ENCODE assay signal across 8 mouse cellular contexts in genomic region chr1:137330634-137331033, GRCm38 (mm10).
DNase-seq lines count a peak whose midpoint lies in the region; ATAC-seq and TF ChIP-seq lines count a peak whose summit lies in the region.

No protein-coding gene starts in this region.

- TF ChIP-seq CTCF in liver, adult 2 months (IDR thresholded peaks at IDR 0.05; ENCODE audit: low read depth, low read length) = 0 out of 2 replicates have a peak, but pooled peaks have one; percentile 11
- peak; percentile 63 for TF ChIP-seq CTCF in liver, postnatal 0 days (IDR thresholded peaks at IDR 0.05; ENCODE audit: low read depth)

- no peak overlapping the region for H3K27ac ChIP-seq in liver, adult 2 months (replicated peaks; ENCODE audit: insufficient read depth, low read depth, low read length)
- no peak overlapping the region for H3K27ac ChIP-seq in liver, embryonic 11.5 days (ENCODE audit: low read depth, low read length)
- no peak overlapping the region for H3K27ac ChIP-seq in hindbrain, embryonic 11.5 days (ENCODE audit: low read depth, low read length)
- no peak overlapping the region for H3K27ac ChIP-seq in liver, postnatal 0 days (ENCODE audit: low read depth)

- 51% methylated on average over 3 of the region's 3 CpGs for WGBS in liver, adult 2 months
- WGBS in liver, embryonic 11.5 days = 48% methylated on average over 3 of the region's 3 CpGs
- WGBS in hindbrain, embryonic 11.5 days = 33% methylated on average over 3 of the region's 3 CpGs
- 31% methylated on average over 3 of the region's 3 CpGs for WGBS in liver, postnatal 0 days (ENCODE audit: insufficient replicate concordance)

- H3K4me1 ChIP-seq in liver, adult 2 months (ENCODE audit: control insufficient read depth, insufficient read depth, low read length) = no peaks in the 10 kb centered on the region
- no peaks in the 10 kb centered on the region for H3K4me1 ChIP-seq in liver, embryonic 11.5 days (replicated peaks; ENCODE audit: control insufficient read depth, insufficient read depth, low read length)
- no peaks in the 10 kb centered on the region for H3K4me1 ChIP-seq in hindbrain, embryonic 11.5 days (replicated peaks; ENCODE audit: control insufficient read depth, insufficient read depth, low read length)
- H3K4me1 ChIP-seq in liver, postnatal 0 days (ENCODE audit: insufficient read depth) = no peaks in the 10 kb centered on the region

- no peaks in the 10 kb centered on the region for H3K9me3 ChIP-seq in liver, embryonic 11.5 days (ENCODE audit: control insufficient read depth, low read length)
- no peaks in the 10 kb centered on the region for H3K9me3 ChIP-seq in hindbrain, embryonic 11.5 days (ENCODE audit: control insufficient read depth, low read length)
- H3K9me3 ChIP-seq in liver, postnatal 0 days (ENCODE audit: low read length) = no peaks in the 10 kb centered on the region

- TF ChIP-seq POLR2A in liver, adult 2 months (IDR thresholded peaks at IDR 0.05; ENCODE audit: extremely low read depth, insufficient read depth, low read length) = no peak

- H3K79me2 ChIP-seq in liver, adult 2 months (ENCODE audit: control insufficient read depth, insufficient read depth, low read length) = no peaks in the 10 kb centered on the region

- H3K27me3 ChIP-seq in liver, adult 2 months (ENCODE audit: control insufficient read depth, insufficient read depth, low read length) = no peaks in the 10 kb centered on the region
- H3K27me3 ChIP-seq in liver, embryonic 11.5 days (replicated peaks; ENCODE audit: control insufficient read depth, insufficient read depth, low read length) = no peaks in the 10 kb centered on the region
- no peaks in the 10 kb centered on the region for H3K27me3 ChIP-seq in hindbrain, embryonic 11.5 days (ENCODE audit: control insufficient read depth, insufficient read depth, low read length)
- no peaks in the 10 kb centered on the region for H3K27me3 ChIP-seq in liver, postnatal 0 days (ENCODE audit: insufficient read depth, low read length)

- no peak overlapping the region for H3K4me3 ChIP-seq in liver, adult 2 months (ENCODE audit: insufficient read depth, low read depth, low read length)
- H3K4me3 ChIP-seq in liver, embryonic 11.5 days (ENCODE audit: low read depth, low read length) = no peak overlapping the region
- H3K4me3 ChIP-seq in hindbrain, embryonic 11.5 days (ENCODE audit: low read depth, low read length) = no peak overlapping the region
- H3K4me3 ChIP-seq in liver, postnatal 0 days (ENCODE audit: low read depth, low read length) = no peak overlapping the region

- TF ChIP-seq EP300 in liver, postnatal 0 days (IDR thresholded peaks at IDR 0.05; ENCODE audit: low read depth) = no peak

- ATAC-seq in liver, embryonic 11.5 days (replicated peaks; ENCODE audit: low FRiP score) = no peak
- no peak for ATAC-seq in hindbrain, embryonic 11.5 days (ENCODE audit: low FRiP score)
- ATAC-seq in liver, postnatal 0 days = no peak
- no peak for ATAC-seq in inflammation-experienced regulatory T-cells, adult 6 months

- DNase-seq in liver, adult 2 months (ENCODE audit: extremely low read depth, low read depth, low spot score) = peak; percentile 14
- no peak for DNase-seq in liver, embryonic 11.5 days (ENCODE audit: low spot score)
- peak; percentile 4 for DNase-seq in adipocyte (ENCODE audit: low spot score)
- DNase-seq in cerebellum, postnatal 25 days = peak; percentile 43 to 71
- peak; percentile 57 for DNase-seq in hindbrain, embryonic 11.5 days (ENCODE audit: low spot score)
- peak; percentile 36 for DNase-seq in liver, postnatal 0 days
- DNase-seq in retina, embryonic 14.5 days (ENCODE audit: low spot score) = peak; percentile 69

- no peak overlapping the region for H3K9ac ChIP-seq in liver, adult 2 months (ENCODE audit: low read depth, low read length)
- no peak overlapping the region for H3K9ac ChIP-seq in liver, embryonic 11.5 days (ENCODE audit: low read depth, low read length)
- no peak overlapping the region for H3K9ac ChIP-seq in hindbrain, embryonic 11.5 days (ENCODE audit: low read depth, low read length)
- H3K9ac ChIP-seq in liver, postnatal 0 days (replicated peaks) = no peak overlapping the region

- no peak overlapping the region for H3K4me2 ChIP-seq in liver, embryonic 11.5 days
- no peak overlapping the region for H3K4me2 ChIP-seq in hindbrain, embryonic 11.5 days (replicated peaks; ENCODE audit: low read depth, low read length)
- no peak overlapping the region for H3K4me2 ChIP-seq in liver, postnatal 0 days (ENCODE audit: low read depth, low read length)

- no peaks in the 10 kb centered on the region for H3K36me3 ChIP-seq in liver, adult 2 months (ENCODE audit: control insufficient read depth, insufficient read depth, low read length)
- no peaks in the 10 kb centered on the region for H3K36me3 ChIP-seq in liver, embryonic 11.5 days (ENCODE audit: control insufficient read depth, insufficient read depth, low read length)
- H3K36me3 ChIP-seq in hindbrain, embryonic 11.5 days (ENCODE audit: control insufficient read depth, insufficient read depth, low read length) = no peaks in the 10 kb centered on the region
- H3K36me3 ChIP-seq in liver, postnatal 0 days (replicated peaks; ENCODE audit: insufficient read depth, low read length) = no peaks in the 10 kb centered on the region
